Mouse (Mus musculus) embryo, embryonic 11 days (tissue): ENCODE data around the gene Fbxo30.

ENCODE experiments used
- DNase-seq: peaks from one replicate; pipeline ENCODE4 v3.0.0-alpha.2; 2015

Fbxo30 gene

DNA sequence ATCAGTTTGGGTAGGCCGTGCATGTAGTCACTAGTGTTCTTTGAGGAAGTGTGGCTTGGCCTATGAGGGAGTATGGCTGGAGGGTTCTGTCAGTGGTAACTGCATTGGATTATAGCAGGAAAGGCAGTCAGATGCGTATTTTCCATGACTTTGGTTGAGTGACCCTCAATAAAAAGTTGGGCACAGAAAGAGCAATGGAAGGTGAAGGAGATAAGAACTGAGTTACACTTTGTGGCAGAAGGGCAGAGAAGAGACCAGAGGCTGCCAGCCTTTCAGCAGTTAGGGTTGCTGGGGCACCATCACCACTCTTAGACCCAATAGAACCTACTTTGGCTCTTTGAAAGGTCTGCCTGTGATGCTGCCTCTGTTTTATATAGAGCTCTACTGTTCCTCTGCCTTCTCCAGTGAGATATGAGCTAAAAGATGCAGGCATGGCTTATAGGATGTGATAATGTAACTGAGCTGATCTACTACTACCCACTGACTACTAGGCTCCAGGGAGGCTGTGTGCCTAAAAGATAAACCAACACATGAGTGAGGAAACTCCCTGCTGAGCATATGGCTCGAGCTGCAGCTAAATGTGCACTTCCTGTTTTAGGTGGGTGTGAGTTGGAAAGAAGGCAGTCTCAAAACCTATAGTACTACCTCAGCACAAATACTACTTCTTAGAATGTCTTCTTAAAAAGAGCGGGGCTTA is 42.2 kb downstream of the Fbxo30 start:
- DNase-seq: no peak

DNA sequence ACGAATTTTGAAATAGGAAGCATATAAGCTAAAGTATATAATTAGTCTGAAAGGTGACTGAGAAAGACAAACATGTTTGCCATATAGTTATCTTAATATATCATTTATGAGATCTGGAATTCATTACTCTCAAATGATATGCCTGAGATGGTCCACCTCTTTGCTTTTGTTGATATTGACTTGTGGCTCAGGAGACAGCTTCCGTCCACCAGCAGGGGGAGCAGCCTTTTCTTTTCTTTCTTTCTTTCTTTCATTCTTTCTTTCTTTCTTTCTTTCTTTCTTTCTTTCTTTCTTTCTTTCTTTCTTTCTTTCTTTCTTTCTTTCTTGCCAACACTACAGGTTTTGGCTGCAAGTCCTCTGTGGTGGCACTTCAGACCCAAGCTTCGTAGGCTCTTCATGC is 45.4 kb downstream of the Fbxo30 start:
- DNase-seq: no peak

DNA sequence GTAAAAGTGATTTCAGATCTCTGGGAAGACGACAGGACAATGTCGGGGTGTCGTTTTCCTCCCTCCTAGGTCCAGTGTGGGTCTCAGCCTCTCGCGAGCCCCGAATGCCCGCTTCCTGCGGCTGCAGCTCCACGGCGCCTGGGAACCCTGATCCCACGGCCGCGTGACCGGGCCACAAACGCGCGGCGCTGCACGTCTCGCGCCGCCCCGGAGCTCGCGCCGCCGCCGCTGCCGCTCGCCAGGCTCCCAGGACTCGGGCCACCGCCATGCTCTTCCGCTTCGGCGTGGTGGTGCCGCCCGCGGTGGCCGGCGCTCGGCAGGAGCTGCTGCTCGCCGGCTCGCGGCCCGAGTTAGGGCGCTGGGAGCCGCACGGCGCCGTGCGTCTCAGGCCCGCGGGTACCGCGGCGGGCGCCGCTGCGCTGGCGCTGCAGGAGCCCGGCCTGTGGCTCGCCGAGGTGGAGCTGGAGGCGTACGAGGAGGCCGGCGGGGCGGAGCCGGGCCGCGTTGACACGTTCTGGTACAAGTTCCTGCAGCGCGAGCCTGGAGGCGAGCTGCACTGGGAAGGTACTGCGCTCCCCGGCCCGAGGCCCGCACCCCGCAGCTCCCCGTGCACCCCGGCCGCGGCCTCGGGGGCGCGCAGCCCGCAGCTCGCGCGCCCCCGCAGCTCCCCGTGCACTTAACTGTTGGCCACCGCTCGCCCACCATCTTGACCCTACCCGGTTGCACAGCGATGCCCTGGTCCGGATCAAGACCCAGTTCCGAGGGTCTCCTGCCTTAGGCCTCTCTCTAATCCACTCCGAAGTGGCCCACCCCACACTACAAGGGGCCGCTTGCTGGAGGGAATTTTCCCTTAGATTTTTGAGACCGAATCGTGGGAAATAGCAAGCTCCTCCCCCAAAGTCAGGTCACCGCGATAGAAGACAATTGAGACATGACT is 62.3 kb downstream of the Fbxo30 start, which contains the start of gene Epm2a:
Epm2a (plus strand) TSS at position 200 of the 937 bp plus-strand sequence.
- DNase-seq: peak; percentile 89

DNA sequence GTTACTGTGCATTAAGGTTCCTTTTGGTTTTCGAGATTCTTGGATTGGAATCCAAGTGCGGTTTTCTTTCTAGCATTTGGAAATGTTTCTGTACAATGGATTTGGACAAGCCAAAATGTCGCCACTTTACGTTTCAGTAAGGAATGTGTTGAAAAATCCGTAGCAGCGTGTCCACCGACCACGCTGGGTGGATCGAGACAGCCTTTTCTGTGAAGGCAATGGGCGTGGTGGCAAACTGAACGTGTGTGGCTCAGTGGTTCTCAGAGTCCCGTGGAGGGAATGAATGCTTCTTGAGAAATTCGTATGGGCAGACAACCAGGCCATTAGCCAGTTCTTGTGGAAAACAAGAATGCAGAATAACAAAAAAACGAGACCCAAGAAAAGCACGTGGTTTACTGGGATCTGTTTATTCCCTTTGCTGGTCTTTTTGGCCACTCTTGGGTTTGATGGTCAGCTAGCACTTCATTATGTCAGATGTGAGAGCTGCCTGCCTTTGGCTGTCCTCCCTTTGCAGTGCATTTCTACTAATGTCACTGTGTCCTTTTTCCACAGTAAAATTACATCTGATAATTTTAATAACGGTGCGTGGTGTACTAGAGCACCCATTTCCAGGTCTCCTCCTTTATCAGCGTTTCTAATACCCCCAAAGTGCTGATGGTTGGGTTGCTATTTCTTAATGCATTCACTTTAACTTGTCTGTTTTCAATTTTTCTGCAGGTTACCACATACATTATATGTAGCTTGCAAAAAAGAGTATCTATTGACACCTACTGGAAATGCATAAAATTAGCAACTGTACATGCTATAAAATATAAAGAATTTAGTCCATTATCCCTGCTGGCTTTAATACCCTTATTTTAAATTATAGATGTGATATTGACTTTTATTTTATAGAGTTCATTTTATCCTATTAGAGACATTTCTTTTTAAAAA is 63.7 kb downstream of the Fbxo30 start:
- DNase-seq: no peak
